Mouse (Mus musculus): ENCODE results near the gene Ccdc180.

DNA sequence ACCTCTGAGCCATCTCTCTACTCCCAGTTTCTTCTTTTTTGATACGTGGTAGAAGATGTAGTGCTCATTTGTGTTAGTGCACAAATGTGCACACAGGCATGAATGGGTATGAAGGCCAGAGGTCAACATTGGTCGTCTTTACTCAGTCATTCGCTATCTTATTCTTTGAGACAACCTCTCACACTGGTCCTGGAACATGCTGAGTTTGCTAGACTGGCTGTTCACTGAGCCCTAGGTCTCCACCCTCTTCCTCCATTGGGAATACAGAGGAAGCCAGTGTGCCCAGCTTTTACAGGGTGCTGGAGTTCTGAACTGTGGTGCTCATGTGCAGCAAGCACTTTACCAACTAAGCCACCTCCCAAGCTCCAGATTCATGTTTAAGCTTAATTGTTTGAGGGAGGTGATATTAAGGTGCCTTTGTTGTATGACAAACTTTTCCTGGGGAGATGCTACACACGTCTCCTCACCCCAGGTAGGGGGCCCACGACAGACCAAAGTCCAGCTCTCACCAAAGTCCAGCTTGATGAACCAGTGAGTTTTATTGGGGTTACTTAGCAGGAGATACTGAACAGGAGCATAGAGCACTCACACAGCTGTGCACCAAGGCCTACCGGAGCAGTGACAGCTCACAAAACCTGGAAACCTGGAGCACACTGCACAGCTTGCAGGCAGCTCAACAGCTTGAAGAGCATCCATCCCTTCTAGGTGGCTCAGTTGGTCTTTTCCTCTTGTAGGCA, 87.0 kb downstream of the Ccdc180 start:
- TF ChIP-seq CTCF (conservative IDR thresholded peaks at IDR 0.05 in 1 of 2, IDR thresholded peaks at IDR 0.05 in 1 of 2; ENCODE audit: low read depth in 2 of 2, low read length in 2 of 2), result no peak
- TF ChIP-seq POLR2A (IDR thresholded peaks at IDR 0.05; ENCODE audit: low read depth, low read length), result no peak

All from CH12.LX (cell line).